Mouse (Mus musculus): ENCODE results near the gene Cog1.

Gene Cog1

GRCm38 (mm10) chr11:113666648-113667047 is 17.7 kb downstream of the Cog1 start:
- no peak for DNase-seq (ENCODE audit: low read depth, low spot score)

DNA sequence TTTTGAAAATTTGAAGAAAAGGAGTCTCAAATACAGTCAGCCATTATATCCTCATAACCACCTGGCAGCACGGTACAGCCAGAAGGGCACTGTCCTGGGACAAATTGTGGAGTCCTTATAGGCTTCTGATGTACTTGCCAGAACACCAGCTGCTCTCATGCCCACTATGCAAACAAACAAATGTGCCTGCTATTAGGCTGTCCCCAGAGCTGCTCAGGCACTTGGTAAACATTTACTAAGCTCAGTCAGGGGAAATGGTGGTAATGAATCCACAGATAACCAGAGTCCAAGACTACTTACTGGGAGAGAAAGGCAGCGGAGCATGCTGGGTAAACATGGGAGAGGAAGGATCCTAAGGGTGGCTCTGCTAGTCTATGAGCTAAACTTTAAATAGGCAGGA is 18.2 kb downstream of the Cog1 start:
- peak; percentile 49 for DNase-seq (ENCODE audit: low read depth, low spot score)

DNA sequence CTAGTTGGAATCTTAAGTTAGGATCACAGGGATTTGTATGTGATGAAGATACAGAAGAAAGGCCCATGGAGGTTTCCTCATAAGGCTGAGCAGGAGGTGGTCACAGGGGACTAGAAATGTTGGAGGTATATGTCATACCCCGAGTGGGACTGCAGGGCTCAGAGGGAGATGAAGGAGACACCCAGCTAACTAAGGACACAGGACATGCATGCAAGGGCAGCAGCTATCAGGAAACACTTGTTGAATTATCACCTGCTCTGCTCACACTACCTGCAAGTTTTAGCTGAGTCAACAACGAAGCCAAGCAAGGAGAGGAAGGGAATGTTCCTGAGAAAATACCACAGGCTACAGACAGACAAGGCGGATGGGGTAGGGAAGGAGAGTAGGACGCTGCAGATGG is 18.7 kb downstream of the Cog1 start:
- DNase-seq (ENCODE audit: low read depth, low spot score), result no peak

- DNase-seq (ENCODE audit: low read depth, low spot score), result peak; percentile 56
Observed at GRCm38 (mm10) chr11:113668857-113669256, 19.9 kb downstream of the Cog1 start.

DNA sequence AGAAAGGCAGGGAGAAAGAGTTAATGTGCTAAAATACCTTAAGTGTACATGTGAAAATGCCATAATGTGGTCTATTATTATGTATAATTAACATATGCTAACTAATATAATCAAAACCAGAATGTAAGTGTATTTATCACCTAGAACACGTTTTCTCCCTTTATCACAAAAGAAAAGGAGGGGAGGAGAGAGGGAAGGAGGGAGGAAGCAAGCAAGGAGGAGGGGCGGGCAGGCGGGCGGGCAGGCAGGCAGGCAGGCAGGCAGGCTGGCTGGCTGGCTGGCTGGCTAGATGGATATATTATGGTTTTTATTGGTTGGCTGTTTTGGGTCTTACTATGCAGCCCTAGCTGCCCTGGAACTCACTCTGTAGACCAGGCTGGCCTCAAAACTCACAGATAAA is 20.7 kb downstream of the Cog1 start:
- no peak for DNase-seq (ENCODE audit: low read depth, low spot score)

DNA sequence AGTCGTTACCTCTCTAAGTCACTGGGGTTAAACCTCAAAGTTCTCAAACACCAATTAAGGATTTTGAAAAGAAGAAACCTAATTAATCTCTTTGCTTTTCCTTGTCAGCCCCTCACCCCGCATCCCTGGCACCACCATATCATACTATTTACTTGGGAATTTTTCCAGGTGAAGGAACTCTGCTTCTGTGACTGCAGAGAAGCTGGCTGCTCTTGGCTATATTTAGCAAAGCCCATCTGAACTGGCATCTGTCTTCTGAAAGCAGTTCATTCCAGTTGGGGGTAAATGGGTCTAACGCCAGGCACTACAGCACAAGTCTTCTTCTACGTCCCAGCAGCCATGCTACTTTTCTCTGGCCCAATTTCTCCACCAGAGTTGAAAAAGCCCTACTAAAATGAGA is 24.6 kb downstream of the Cog1 start:
- DNase-seq (ENCODE audit: low read depth, low spot score), result peak; percentile 80

DNA sequence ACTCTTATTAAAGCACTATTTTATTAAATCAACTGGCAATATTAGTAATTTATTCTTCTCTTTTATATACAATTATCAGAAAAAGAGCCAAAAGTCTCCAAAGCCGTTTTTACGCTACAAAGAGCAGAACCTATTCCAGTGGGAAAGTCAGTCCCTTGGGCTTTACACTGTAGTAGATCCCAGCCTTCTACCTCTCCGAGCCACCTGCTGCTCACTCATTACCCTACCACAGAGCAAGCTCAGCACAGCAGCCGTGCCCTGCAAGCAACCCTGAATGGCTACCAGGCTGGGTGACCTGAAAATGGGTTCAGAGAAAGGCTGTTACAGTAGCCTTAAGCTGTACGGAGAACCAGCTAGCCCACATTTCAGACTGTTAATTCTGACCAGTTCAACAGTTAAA is 25.6 kb downstream of the Cog1 start:
- DNase-seq (ENCODE audit: low read depth, low spot score), result no peak

DNA sequence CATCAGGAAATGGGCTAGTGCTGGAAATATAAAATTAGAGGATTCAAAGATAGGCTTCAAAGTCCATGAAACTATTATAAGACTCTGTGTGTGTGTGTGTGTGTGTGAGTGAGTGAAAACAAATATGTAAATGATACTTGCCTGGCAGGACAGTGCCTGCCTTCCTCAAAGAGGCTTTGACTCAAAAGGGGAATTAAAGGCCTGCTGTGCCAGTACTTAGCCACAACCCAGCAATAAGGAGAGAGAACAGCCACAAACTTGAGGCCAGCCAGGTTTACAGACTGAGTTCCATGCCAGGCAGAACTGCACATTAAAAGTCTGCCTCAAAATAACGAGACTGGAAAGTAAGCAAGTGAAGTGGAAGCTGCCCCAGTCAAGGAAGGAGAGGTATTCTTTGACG is 27.9 kb downstream of the Cog1 start:
- DNase-seq (ENCODE audit: low read depth, low spot score), result no peak

- no peak for DNase-seq (ENCODE audit: low read depth, low spot score)
Observed at GRCm38 (mm10) chr11:113677378-113677777, 28.4 kb downstream of the Cog1 start.

GRCm38 (mm10) chr11:113678373-113678772 is 29.4 kb downstream of the Cog1 start:
- DNase-seq (ENCODE audit: low read depth, low spot score), result peak; percentile 47

DNA sequence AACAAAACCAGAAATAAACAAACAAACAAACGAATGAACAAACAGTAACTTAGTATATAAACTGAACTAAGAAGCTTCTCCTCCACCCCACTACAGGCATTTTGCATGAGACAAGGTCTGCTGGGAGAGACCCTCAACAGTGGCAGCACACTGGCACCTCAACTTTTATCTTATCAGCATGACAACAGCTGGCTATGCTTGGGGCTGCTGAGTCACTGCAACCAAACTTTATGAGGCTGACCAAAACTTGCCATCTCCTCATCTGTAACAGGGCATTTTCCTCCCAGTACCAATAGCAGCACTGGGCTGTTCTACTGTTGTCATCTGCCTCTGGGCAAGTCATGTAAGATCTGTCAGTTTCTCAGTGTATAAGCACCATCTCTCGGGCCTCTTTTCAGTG is 32.0 kb downstream of the Cog1 start:
- no peak for DNase-seq (ENCODE audit: low read depth, low spot score)

DNA sequence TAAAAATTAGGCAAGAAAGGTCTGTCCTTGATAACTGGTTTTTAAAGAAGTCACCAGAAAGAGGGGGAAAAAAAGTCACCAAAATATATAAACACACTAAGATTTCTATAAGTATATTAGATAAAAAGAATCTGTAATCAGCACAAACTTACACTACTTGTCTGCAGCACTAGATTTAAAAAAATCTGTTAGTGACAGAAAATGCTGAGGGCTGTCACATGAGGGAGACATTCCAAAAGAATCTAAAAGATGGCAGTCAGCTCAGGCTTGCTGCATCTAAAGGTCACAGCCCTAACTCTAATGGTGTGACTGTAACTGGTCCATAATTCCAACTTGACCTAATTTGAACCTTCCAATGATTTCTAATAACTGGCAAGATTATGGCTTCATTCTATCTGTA is 33.0 kb downstream of the Cog1 start:
- DNase-seq (ENCODE audit: low read depth, low spot score), result no peak

DNA sequence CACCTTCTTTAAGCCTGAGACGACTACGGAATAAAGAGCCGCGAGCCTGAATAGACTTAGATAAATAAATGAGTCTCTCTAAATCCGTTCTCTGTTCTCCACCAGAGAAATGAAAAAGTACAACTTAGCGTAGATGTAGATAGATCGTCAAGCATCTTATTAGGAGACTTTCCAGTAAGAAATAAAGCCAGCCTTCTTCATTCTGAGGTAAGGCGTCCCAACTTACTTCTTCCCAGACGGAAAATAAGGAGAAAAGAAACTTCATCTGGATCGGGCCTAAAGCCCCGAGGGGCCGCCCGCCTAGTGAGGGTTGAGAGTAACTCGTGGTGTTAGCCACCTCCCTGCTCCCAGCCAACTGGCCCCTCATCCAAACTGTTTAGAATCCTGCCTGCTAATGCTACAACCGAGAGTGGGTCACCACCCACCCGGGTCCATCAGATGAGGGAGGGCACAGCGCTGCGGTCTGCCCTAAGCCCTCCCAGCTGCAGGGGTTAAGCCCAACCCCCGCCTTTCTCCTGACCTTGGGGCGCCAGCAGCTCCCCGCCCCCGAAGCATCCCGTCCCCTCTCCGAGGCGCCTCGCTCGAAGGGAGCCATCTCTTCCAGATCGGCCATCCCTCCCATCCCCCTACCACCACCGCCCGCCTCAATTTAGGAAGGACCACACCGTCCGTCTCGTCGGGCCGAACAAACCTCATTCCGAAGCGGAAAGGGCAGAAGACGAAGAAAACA is 34.1 kb downstream of the Cog1 start:
- no peak for DNase-seq (ENCODE audit: low read depth, low spot score)

DNA sequence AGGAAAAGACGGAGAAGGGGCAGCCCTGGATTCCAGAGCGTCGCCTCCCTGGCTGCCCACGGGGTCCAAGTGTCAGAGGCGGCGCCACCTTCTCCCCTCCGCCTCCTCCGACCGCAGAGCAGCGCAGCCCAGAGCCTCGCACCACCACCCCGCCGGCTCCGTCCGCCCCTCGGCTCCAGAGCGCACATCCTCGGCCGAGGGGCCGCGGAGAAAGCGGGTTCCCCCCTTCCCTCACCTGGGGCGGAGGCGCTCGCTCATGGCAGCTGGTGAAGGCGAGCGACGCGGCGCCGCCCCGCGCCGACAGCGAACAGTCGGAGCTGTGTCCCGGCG is 34.6 kb downstream of the Cog1 start:
- no peak for DNase-seq (ENCODE audit: low read depth, low spot score)

DNA sequence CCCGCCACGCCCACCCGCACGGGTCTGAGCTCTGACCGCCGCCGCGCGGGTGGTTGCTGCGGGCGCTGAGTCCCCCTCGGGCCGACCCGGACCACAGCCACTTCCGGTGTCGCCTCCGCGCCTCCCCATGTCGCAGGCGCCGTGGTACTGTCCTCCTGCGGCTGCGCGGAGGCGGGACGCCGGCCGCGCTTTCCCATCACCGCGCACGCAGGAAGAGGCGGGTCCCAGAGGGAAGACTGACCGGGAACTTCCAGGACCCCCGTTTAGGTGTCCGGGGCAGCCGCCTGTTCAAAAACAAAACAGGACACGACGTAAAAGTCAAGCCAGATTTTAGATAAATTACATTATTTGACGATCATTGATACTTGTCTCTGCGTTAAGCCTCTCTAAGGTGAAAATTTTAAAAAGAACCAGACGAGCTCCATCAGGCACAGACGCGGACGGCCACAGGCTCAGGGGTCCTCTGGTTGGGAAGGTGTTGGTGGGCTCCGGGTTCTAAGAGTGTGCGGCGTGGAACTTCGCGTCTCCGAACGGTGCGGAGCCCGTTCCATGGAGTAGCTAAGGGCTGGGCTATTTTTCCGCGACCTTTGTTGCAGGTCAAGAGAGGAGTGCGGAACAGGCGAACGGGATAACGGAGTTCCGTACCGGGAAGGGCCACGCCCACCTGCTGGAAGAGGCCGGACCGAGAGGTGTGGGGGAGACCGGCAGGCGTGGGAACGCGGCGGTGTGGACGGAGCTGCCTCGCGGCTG is 35.2 kb downstream of the Cog1 start, which contains the start of the genes Fam104a and D11Wsu47e:
Fam104a (minus strand) TSS at position 199 of the 750 bp plus-strand sequence.
D11Wsu47e (plus strand) TSS at position 456 of the 750 bp plus-strand sequence.
- DNase-seq (ENCODE audit: low read depth, low spot score), result peak; percentile 98

DNA sequence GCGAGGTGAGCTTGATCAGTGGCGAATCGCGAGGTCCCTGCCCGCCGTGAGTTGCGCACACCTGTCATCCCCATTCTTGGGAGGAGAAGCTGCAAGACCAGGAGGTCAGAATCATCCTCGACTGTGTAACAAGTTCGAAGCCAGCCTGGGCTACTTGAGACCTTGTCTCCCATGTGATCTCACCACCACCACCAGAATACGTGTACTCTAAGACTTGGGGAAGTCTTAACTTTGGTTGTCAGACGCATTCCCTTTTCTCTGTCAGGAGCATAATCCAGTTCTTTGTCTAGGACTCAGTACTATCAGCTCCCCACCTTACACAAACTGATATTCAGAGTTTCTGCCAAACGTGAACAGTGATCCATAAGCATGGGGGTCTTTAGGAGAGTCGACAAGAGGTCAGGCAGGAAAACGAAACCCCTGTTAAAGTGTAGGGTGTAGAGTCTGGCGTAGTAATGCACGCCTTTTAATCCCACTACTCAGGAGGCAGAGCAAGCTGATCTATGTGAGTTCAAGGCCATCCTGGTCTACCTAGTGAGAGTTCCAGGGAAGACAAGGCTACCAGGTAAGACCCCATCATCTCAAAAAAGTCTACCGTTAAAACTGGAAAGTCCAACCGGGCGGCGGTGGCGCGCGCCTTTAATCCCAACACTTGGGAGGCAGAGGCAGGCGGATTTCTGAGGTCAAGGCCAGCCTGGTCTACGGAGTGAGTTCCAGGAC is 35.9 kb downstream of the Cog1 start:
- DNase-seq (ENCODE audit: low read depth, low spot score), result no peak

DNA sequence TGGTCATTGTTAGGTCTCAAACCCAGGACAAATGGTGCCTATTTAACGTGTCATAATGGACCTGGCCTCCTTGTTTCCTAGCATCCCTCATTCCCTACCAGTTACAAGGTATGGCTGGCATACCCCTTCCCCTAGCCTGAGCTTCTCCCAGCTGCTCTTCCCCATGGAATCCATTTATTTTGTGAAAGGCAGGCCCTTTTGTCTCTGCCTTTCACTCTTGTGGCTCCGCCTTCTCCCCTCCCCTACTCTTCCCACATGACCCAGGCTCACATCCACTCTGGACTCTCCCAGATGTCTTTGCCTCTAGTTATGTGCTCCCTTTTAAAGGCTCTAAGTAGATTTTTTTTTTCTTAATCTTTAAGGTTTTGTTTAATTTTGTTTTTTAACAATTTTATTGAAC is 38.1 kb downstream of the Cog1 start:
- DNase-seq (ENCODE audit: low read depth, low spot score), result no peak

DNA sequence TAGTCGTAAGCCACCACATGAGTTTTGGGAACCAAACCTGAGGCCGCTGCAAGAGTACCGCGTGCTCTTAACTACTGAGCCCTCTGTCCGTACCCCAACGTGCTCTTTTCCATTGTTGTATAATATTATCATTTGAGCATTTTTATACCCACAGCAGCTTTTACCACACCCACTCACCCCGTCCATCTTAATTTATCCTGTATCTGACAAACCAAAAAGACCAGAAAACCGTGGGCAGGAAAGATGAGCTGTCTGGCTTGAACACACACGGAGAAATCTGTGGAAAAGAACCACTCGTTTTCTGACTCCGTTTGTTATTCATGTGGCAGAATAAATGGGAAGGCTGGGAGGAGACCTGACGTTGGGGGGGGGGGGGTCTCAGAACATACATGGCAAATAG is 41.5 kb downstream of the Cog1 start:
- DNase-seq (ENCODE audit: low read depth, low spot score), result peak; percentile 80

GRCm38 (mm10) chr11:113691318-113691717 is 42.3 kb downstream of the Cog1 start:
- no peak for DNase-seq (ENCODE audit: low read depth, low spot score)

DNA sequence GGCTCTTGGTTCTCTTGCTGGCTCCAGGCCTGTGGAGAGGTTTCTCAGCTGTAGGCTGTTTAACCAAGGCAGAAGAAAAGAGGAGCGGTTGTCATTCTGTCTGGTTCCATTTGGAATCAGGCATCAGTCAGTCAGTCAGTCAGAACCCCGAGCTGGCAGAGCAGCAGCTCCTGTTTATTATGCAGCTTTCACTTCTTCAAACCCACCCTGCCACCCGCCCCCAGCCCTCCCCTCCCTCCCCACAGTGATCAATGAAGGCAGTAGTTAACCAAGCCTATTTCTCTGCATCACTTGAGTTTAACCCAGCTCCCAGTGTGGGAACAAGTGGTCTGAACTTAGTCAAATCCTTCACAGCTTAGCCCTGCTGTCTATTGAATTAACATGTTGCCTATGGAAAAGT is 42.9 kb downstream of the Cog1 start:
- DNase-seq (ENCODE audit: low read depth, low spot score), result no peak

DNA sequence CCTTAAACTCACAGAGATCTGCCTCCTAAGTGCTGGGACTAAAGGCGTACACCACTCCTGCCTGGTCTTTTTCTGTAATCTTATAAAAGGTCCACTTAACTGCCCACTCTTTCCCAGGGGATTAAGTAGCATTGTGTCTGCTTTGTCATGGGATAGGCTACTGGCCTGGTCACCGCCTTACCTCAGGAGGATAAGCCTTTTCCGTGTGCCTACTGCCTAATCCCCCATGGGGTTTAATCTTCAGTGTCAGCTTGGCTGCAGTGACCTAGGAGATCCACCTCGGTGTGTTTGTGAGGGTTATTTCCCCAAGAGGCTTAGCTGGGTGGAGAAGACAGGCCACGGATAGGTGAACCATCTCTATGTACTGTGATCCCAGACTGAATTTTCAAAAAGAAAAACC is 48.6 kb downstream of the Cog1 start:
- DNase-seq (ENCODE audit: low read depth, low spot score), result no peak

GRCm38 (mm10) chr11:113698013-113698545 is 49.1 kb downstream of the Cog1 start:
- peak; percentile 30 for DNase-seq (ENCODE audit: low read depth, low spot score)

All from brain, adult 2 months (tissue).